Mouse (Mus musculus): ENCODE results near the gene Slc12a3.
A peak's percentile ranks its signal among the peaks of the same experiment; 100 is the strongest.

Gene Slc12a3

GRCm38 (mm10) chr8:94328932-94329728 lies at the start of gene Slc12a3:
Gene Slc12a3 (plus strand): TSS chr8:94329201.
- no peak for DNase-seq

GRCm38 (mm10) chr8:94280001-94280613 lies 48.9 kb upstream of the Slc12a3 start:
- no peak for DNase-seq

- peak; percentile 11 for DNase-seq
Measured at GRCm38 (mm10) chr8:94282453-94282985, 46.5 kb upstream of the Slc12a3 start.

GRCm38 (mm10) chr8:94284204-94284603 lies 44.8 kb upstream of the Slc12a3 start:
- DNase-seq, result no peak

- DNase-seq, result no peak
Measured at GRCm38 (mm10) chr8:94290606-94291005, 38.4 kb upstream of the Slc12a3 start.

- DNase-seq, result no peak
Measured at GRCm38 (mm10) chr8:94292072-94292471, 36.9 kb upstream of the Slc12a3 start.

- DNase-seq, result no peak
Measured at GRCm38 (mm10) chr8:94292626-94293025, 36.4 kb upstream of the Slc12a3 start.

GRCm38 (mm10) chr8:94295687-94296086 lies 33.3 kb upstream of the Slc12a3 start:
- DNase-seq, result no peak

- DNase-seq, result no peak
Measured at GRCm38 (mm10) chr8:94296312-94296991, 32.5 kb upstream of the Slc12a3 start.

- no peak for DNase-seq
Measured at GRCm38 (mm10) chr8:94297101-94297500, 31.9 kb upstream of the Slc12a3 start.

- DNase-seq, result no peak
Measured at GRCm38 (mm10) chr8:94300809-94301208, 28.2 kb upstream of the Slc12a3 start.

GRCm38 (mm10) chr8:94304412-94304811 lies 24.6 kb upstream of the Slc12a3 start:
- DNase-seq, result no peak

- no peak for DNase-seq
Measured at GRCm38 (mm10) chr8:94306989-94307513, 21.9 kb upstream of the Slc12a3 start.

GRCm38 (mm10) chr8:94307652-94308051 lies 21.3 kb upstream of the Slc12a3 start:
- DNase-seq, result no peak

- DNase-seq, result no peak
Measured at GRCm38 (mm10) chr8:94314069-94314468, 14.9 kb upstream of the Slc12a3 start.

GRCm38 (mm10) chr8:94317249-94317648 lies 11.8 kb upstream of the Slc12a3 start:
- DNase-seq, result no peak

- DNase-seq, result no peak
Measured at GRCm38 (mm10) chr8:94317691-94318090, 11.3 kb upstream of the Slc12a3 start.

GRCm38 (mm10) chr8:94320036-94320435 lies 9.0 kb upstream of the Slc12a3 start:
- DNase-seq, result no peak

GRCm38 (mm10) chr8:94322083-94322482 lies 6.9 kb upstream of the Slc12a3 start:
- no peak for DNase-seq

- no peak for DNase-seq
Measured at GRCm38 (mm10) chr8:94323041-94323440, 6.0 kb upstream of the Slc12a3 start.

- no peak for DNase-seq
Measured at GRCm38 (mm10) chr8:94324071-94324470, 4.9 kb upstream of the Slc12a3 start.

- no peak for DNase-seq
Measured at GRCm38 (mm10) chr8:94326016-94326415, 3.0 kb upstream of the Slc12a3 start.

GRCm38 (mm10) chr8:94330733-94331132 lies 1.7 kb downstream of the Slc12a3 start:
- peak; percentile 43 for DNase-seq

Data from cerebellum, adult 8-10 months (tissue).